Mouse (Mus musculus): ENCODE data around the gene Mctp2. TPM values are rescaled to one million over a fixed set of nuclear protein-coding genes. Genes with fewer than 3 reads are reported as not detected.
A peak's percentile ranks its signal among the peaks of the same experiment; 100 is the strongest.

Mctp2 gene
- polyA plus RNA-seq, 1 experiment from 2014 or later: 0.76 TPM

DNA sequence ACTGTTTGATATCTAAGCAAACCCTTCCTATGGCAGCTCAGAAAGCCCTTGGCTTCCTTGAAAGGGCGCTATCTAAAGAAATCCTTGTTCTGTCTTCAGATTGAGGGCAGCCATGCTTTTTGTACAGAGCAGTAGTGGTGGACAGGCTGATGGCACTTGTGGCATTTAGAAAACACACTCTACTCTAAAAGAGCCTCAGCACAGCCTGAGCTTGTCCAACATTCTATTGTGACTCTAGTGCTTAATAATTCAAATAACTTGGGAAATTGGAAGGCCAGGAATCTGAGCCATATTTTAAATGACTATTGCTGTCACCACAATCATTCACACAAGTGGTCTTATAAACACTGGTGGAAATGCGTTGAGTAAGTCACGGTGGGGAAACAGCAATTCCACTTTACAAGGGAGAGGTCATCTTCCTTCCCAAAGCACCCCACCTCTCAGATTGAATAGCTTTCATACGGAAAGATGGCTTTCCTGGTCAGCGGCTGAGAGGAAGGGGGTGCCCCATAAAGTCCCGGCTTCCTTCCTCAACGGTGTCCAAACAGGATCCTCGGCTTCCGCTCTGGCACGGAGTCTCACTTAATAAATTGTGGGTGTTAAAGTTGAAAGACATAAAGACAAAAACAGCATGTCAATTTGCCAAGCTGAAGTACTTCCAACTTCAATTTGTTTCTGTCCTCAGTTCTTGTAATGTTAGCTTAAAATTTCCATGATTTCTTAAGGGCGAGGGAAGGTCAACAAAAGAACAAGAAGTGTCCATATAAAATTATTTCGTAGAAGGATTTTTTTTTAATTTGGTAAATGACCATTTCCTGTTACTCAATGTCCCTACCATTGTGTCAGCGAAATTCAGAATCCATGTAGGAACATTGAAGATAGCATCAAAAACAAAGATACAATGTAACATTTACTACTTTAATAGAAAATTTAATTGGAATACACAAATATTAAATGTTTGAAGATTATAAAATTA lies 140.4 kb downstream of the Mctp2 start:
- Histone ChIP-seq H3K27ac (no peak overlapping the region), H3K36me3 (no peaks in the 10 kb centered on the region), H3K4me2 (no peak overlapping the region), H3K4me1 (replicated peaks) (no peaks in the 10 kb centered on the region), H3K9me3 (no peaks in the 10 kb centered on the region), H3K4me3 (replicated peaks) (no peak overlapping the region), H3K9ac (replicated peaks) (no peak overlapping the region), H3K27me3 (0 out of 2 replicates have a peak, but pooled peaks cover 3% of the 10 kb centered on the region)
- whole genome bisulfite sequencing: 43% methylated on average over 13 of the region's 13 CpGs
- no peak for ATAC-seq (ENCODE audit: insufficient number of reproducible peaks, insufficient read depth, low FRiP score, low TSS enrichment, low read depth)

DNA sequence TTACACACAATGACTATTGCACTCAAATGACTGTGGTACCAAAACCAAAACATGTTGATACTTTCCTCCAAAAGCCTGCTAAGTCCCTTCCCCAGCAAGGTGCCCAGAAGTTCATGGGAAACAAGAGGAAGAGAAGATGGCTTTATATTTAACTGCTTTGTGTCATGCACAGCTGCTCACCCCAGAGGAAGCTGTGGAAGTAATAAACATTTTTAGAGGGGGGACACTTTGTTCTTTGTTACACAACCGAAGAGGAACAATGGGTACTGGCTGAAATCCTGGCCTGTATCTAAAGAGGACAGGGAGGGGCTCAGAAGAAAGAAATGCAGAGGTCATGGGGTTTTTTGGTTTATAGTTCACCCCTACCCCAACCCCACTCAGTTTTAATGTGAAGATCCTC lies 144.2 kb downstream of the Mctp2 start:
- no peaks in the 10 kb centered on the region for H3K4me1 ChIP-seq (replicated peaks)
- H3K36me3 ChIP-seq: no peaks in the 10 kb centered on the region
- H3K27me3 ChIP-seq: 0 out of 2 replicates have a peak, but pooled peaks cover 3% of the 10 kb centered on the region
- no peak overlapping the region for H3K27ac ChIP-seq
- H3K4me2 ChIP-seq: no peak overlapping the region
- no peak for ATAC-seq (ENCODE audit: insufficient number of reproducible peaks, insufficient read depth, low FRiP score, low TSS enrichment, low read depth)
- 34% methylated on average over 1 of the region's 1 CpGs for WGBS
- no peak overlapping the region for H3K9ac ChIP-seq (replicated peaks)
- no peak overlapping the region for H3K4me3 ChIP-seq (replicated peaks)
- no peaks in the 10 kb centered on the region for H3K9me3 ChIP-seq

DNA sequence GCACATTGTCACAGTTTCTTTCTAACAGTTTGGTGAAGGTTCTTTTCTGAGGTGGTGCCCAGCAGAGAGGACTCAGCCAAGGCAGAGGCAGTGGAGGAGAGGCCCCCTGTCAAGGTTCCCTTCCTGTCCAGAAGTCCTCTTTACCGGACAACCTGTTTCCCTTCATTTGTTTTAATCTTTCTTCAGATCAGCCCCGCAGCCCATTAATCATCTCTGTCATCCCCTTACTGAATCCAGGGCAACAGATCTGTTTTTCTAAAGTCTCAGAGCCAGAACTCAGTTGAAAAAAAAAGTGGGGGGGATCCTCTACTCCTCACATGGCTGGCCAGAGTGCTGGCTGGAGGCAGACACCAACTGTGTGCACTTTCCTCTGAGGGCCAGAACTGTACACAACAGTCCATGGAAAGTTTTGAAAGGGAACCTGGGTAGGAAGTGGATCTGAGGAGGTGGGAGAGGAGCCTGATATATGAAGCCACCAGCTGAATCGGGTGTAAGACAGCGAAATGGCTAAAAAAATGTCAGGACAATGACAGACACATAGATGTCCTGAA lies 146.8 kb downstream of the Mctp2 start:
- ATAC-seq (ENCODE audit: insufficient number of reproducible peaks, insufficient read depth, low FRiP score, low TSS enrichment, low read depth): no peak
- H3K36me3 ChIP-seq: no peaks in the 10 kb centered on the region
- H3K9me3 ChIP-seq: no peaks in the 10 kb centered on the region
- 58% methylated on average over 4 of the region's 4 CpGs for WGBS
- no peak overlapping the region for H3K27ac ChIP-seq
- H3K9ac ChIP-seq (replicated peaks): no peak overlapping the region
- 0 out of 2 replicates have a peak, but pooled peaks cover 3% of the 10 kb centered on the region for H3K27me3 ChIP-seq
- H3K4me2 ChIP-seq: no peak overlapping the region
- H3K4me1 ChIP-seq (replicated peaks): no peaks in the 10 kb centered on the region
- no peak overlapping the region for H3K4me3 ChIP-seq (replicated peaks)

DNA sequence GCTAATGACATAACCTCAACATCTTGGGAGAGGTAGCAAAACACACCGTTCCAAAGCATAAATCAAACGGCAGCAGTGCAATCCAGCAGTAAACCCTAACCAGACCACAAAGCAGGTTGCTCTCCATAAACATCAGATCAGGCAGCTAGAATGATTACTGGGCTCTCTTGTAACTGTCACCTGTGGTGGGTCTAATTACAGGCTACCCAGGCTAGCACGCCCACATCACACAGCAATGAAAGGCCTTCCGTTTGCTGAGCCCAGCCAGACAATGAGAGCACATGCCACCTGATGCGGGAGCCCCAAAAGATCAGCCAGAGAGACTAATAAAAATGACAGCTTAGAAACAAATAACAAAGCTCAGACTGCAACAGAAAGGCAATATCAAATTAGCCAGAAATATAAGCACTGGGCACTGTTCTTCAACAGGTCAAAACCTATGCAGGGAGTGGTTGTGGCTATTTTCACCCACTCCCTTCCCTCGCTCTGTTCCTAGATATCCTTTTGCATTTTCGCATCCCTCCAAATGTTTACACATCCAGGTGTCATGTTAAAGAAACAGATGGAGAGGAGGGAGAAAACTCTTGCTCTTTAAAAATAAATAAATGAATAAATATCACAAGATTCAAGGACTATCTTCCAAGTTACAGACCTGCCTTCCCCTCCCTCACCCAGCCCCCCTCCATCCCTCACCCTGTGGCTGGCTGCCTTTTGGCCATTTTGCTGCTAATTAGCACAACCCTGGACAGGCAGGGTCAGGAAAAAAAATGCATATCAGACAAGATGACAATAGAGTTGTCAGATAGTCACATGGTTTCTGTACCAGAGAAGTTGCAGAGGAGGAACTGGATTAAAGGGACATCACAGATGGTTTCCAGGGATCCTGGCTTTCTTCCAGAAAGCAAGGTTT lies 155.4 kb downstream of the Mctp2 start:
- no peak overlapping the region for H3K4me3 ChIP-seq (replicated peaks)
- peak; percentile 73; the same call in 1 of the 2 replicates for ATAC-seq (ENCODE audit: insufficient number of reproducible peaks, insufficient read depth, low FRiP score, low TSS enrichment, low read depth)
- H3K9me3 ChIP-seq: no peaks in the 10 kb centered on the region
- H3K9ac ChIP-seq (replicated peaks): no peak overlapping the region
- H3K27me3 ChIP-seq: peaks cover 16% of the 10 kb centered on the region; the same call in 1 of the 2 replicates
- H3K4me2 ChIP-seq: peak overlapping the region; percentile 6; the same call in 1 of the 2 replicates
- H3K4me1 ChIP-seq (replicated peaks): peaks cover 22% of the 10 kb centered on the region
- no peak overlapping the region for H3K27ac ChIP-seq
- WGBS: 15% methylated on average over 7 of the region's 7 CpGs
- H3K36me3 ChIP-seq: no peaks in the 10 kb centered on the region

DNA sequence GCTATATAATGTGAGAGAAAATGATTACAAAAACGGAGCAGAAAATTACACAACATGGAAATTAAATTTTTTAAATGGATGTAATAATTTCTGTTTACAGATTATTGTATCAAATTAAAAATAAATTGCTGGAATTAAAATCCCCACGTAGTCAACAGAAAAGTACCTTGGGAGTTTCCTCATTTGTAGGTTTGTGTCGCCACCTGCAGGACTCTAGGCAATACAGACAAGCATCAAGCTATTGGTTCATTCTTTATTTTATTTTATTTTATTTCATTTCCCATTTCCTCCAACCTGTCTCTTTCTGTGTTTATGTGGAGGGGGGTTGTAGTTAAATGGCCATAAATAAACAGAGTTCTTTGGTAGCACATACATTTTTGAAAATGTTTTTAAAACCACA lies 157.3 kb downstream of the Mctp2 start:
- H3K9ac ChIP-seq (replicated peaks): no peak overlapping the region
- peaks cover 16% of the 10 kb centered on the region; the same call in 1 of the 2 replicates for H3K27me3 ChIP-seq
- no peak overlapping the region for H3K4me3 ChIP-seq (replicated peaks)
- peaks cover 32% of the 10 kb centered on the region for H3K4me1 ChIP-seq (replicated peaks)
- no peak overlapping the region for H3K27ac ChIP-seq
- no peaks in the 10 kb centered on the region for H3K9me3 ChIP-seq
- ATAC-seq (ENCODE audit: insufficient number of reproducible peaks, insufficient read depth, low FRiP score, low TSS enrichment, low read depth): no peak
- H3K4me2 ChIP-seq: no peak overlapping the region
- WGBS: 14% methylated on average over 3 of the region's 3 CpGs
- no peaks in the 10 kb centered on the region for H3K36me3 ChIP-seq

DNA sequence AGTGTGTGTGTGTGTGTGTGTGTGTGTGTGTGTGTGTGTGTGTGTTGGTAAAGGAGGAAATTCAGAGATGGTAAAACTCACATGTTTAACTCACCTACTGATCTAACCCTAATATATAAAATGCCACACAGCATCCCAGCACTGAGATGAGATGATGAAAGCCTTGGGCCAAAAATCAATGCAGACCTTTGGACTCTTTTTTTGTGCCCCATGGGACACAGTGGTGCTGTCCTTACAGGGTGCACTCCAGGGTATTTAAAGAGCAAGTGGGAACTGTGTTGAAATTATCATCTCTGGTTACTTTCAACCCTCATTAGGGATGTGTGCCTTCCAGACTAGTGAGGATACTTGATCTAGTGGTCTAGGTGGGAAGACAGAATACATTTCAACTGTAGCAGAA lies 159.6 kb downstream of the Mctp2 start:
- Histone ChIP-seq H3K9me3 (no peaks in the 10 kb centered on the region), H3K36me3 (no peaks in the 10 kb centered on the region), H3K27me3 (peaks cover 16% of the 10 kb centered on the region; the same call in 1 of the 2 replicates), H3K9ac (replicated peaks) (no peak overlapping the region), H3K27ac (no peak overlapping the region), H3K4me2 (no peak overlapping the region), H3K4me3 (replicated peaks) (no peak overlapping the region), H3K4me1 (replicated peaks) (peaks cover 32% of the 10 kb centered on the region)
- no peak for ATAC-seq (ENCODE audit: insufficient number of reproducible peaks, insufficient read depth, low FRiP score, low TSS enrichment, low read depth)

DNA sequence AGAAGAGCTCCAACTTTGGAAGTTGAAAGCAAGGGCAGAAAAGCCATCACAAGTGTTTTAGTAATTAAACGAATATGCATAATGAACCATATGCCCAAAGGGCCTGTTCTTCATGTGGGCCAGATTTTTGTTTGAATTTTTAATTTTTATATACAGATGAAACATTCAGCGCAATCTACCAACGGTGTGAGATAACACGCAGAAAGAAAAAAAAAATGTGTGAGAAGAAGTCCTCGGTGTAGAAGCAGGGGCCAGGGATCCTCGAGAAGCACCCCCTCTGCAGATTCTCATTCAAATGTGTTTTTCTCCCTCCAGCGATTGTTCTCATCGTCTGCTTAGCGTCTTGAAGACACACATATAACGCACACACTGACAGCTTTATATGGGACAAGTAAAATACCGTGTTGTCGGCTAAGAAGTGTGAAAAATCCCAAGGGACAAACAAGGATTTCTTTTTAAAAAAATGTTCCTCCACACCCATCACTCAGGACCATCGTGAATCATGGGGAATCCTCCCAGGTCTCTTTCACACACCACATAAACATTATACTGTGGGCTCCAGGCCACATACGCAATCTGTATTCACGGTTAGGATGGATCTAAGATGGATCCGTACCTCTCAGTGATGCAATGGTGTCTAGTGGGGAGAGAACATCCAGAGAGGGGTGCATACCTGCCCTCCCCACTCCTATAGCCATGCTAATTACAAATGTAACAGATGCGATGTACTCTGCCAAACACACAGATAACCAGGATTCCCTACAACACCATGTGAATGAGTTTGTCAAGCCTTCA lies 160.5 kb downstream of the Mctp2 start:
- WGBS: 60% methylated on average over 17 of the region's 17 CpGs

DNA sequence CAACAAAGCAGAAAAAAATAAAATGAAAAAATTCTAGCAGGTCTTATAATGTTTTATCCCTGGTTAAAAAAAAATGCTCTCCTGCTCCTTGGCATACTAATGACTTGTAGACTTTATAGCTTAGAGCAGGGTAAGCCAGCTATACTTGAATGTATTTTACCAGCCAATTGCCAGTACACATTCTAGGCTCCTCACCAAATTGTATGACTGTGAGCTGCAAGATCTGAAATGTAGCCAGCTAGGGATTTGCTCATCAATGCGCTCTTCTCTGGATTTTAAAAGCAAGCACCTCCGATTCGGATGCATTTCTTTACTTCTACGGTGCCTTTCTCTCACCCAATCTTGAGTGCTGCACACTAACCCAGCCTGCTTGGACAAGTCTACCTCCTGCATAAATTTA lies 167.7 kb downstream of the Mctp2 start:
- no peak overlapping the region for H3K4me3 ChIP-seq (replicated peaks)
- no peaks in the 10 kb centered on the region for H3K9me3 ChIP-seq
- no peak overlapping the region for H3K4me2 ChIP-seq
- no peaks in the 10 kb centered on the region for H3K27me3 ChIP-seq
- WGBS: 97% methylated on average over 4 of the region's 4 CpGs
- no peaks in the 10 kb centered on the region for H3K36me3 ChIP-seq
- ATAC-seq (ENCODE audit: insufficient number of reproducible peaks, insufficient read depth, low FRiP score, low TSS enrichment, low read depth): no peak
- H3K9ac ChIP-seq (replicated peaks): no peak overlapping the region
- no peak overlapping the region for H3K27ac ChIP-seq
- H3K4me1 ChIP-seq (replicated peaks): no peaks in the 10 kb centered on the region

More for the DNA sequence above, 160.5 kb downstream of the Mctp2 start:
- Histone ChIP-seq H3K9ac (replicated peaks) (no peak overlapping the region), H3K27ac (no peak overlapping the region), H3K4me1 (replicated peaks) (peaks cover 25% of the 10 kb centered on the region), H3K36me3 (no peaks in the 10 kb centered on the region), H3K4me3 (replicated peaks) (no peak overlapping the region), H3K9me3 (no peaks in the 10 kb centered on the region), H3K4me2 (no peak overlapping the region), H3K27me3 (peaks cover 10% of the 10 kb centered on the region; the same call in 1 of the 2 replicates)
- ATAC-seq (ENCODE audit: insufficient number of reproducible peaks, insufficient read depth, low FRiP score, low TSS enrichment, low read depth): no peak

DNA sequence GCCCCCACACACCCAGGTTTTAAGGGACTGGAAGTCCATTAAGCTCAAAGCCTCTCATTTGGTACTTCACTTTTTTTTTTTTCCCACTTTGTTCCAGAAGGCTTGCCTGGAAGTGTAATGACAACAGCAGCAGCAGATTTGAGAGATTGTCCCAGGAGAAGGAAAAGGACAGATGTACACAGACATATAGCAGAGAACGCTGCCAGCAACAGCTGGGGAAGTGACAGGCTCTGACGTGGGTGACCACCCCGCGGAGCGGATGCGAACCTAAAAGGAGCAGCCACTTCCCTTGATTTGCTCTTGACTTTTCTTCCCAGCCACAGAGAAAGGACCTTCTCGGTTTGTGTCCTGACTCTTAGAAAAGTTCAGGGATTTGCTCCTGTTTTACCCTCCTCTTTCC lies 185.4 kb downstream of the Mctp2 start:
- H3K27me3 ChIP-seq: no peaks in the 10 kb centered on the region
- H3K9ac ChIP-seq (replicated peaks): no peak overlapping the region
- no peak overlapping the region for H3K4me2 ChIP-seq
- no peaks in the 10 kb centered on the region for H3K4me1 ChIP-seq (replicated peaks)
- 66% methylated on average over 7 of the region's 7 CpGs for WGBS
- no peak overlapping the region for H3K4me3 ChIP-seq (replicated peaks)
- H3K9me3 ChIP-seq: peaks cover 3% of the 10 kb centered on the region; the same call in 1 of the 2 replicates
- no peaks in the 10 kb centered on the region for H3K36me3 ChIP-seq
- no peak for ATAC-seq (ENCODE audit: insufficient number of reproducible peaks, insufficient read depth, low FRiP score, low TSS enrichment, low read depth)
- no peak overlapping the region for H3K27ac ChIP-seq

DNA sequence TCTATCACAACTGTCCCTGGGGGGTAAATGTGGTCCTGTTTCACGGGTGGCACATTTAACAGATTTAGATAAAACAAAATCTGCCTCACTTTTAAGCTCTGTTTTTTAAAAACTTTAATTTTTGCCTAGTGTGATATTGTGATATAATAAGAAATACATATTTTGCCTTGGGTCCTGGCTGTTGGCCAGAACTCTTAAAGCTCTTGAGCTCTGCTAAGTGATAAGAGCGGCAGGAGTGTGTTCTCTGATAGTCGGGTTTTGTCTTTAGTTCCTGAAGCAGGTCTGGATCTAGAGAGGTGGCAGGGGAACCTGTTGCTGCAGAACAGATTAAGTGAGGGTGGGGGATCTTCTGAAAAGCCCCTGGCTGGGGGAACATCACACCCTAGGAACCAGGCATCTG lies 186.7 kb downstream of the Mctp2 start:
- no peak overlapping the region for H3K4me2 ChIP-seq
- 90% methylated on average over 3 of the region's 3 CpGs for WGBS
- no peak overlapping the region for H3K9ac ChIP-seq (replicated peaks)
- no peaks in the 10 kb centered on the region for H3K4me1 ChIP-seq (replicated peaks)
- H3K9me3 ChIP-seq: peaks cover 3% of the 10 kb centered on the region; the same call in 1 of the 2 replicates
- no peaks in the 10 kb centered on the region for H3K36me3 ChIP-seq
- no peak for ATAC-seq (ENCODE audit: insufficient number of reproducible peaks, insufficient read depth, low FRiP score, low TSS enrichment, low read depth)
- no peak overlapping the region for H3K27ac ChIP-seq
- H3K4me3 ChIP-seq (replicated peaks): no peak overlapping the region
- no peaks in the 10 kb centered on the region for H3K27me3 ChIP-seq

All from limb, embryonic 12.5 days (tissue).